Mouse (Mus musculus) liver, adult 2 months (tissue): Measurements from ENCODE around the gene Nfyc.

Source experiments
- CTCF ChIP-seq: fragments of 200-500 bp; IDR thresholded peaks from 2 replicates; pipeline ENCODE4 v1.5.1; 2011; ENCODE audit warnings: low read depth, low read length, control low read depth
- POLR2A ChIP-seq: fragments of 200-500 bp; IDR thresholded peaks from 2 replicates; pipeline ENCODE4 v1.6.1; 2011; ENCODE audit warnings: low read length, control low read depth; ENCODE audit not compliant: insufficient read depth; ENCODE audit errors: extremely low read depth

DNA sequence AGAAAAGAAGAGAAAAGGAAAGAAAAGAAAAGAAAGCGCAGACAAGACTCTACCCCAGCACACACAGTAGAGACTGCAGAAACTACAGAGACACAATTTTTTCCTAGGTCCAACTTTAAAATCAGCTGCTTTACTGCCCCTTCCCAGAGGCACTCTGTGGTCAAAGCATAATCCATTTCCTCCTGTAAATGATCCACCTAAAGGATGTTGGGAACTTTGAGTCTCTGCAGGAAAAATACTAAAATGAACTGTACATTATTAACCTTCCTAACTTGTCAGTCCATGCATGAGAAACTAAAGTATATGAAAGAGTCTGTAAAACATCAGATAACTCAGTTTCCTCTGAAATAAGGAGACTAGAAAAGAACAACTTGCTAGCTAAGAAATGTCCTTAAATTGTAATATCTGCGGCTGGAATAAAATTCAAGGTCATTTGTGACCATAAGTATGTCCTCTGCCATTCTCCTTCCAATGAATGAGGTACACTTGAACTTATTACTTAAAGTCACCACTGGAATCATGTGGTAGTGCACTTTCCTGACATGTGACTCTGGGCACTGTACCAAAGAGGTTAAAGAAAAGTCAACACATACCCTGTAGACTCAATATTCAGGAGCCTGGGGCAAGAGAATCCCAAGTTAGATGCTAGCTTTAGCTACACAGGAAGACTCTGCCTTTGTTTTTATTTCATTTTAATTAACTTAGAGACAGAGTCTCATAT lies 9.0 kb downstream of the Nfyc start:
- TF ChIP-seq POLR2A (no peak), CTCF (no peak)
